Mouse (Mus musculus): ENCODE data around the gene Lrfn2.

The Lrfn2 gene

GRCm38 (mm10) chr17:48931621-48932405 lies at the start of gene Lrfn2:
Gene Lrfn2, plus strand, starts transcription at chr17:48932379.
- DNase-seq (ENCODE audit: extremely low read depth, low read depth, low spot score) = no peak

GRCm38 (mm10) chr17:48887472-48888385 lies 44.5 kb upstream of the Lrfn2 start:
- DNase-seq (ENCODE audit: extremely low read depth, low read depth, low spot score) = no peak

- no peak for DNase-seq (ENCODE audit: extremely low read depth, low read depth, low spot score)
Measured at GRCm38 (mm10) chr17:48905286-48906040, 26.7 kb upstream of the Lrfn2 start.

GRCm38 (mm10) chr17:48913437-48913836 lies 18.7 kb upstream of the Lrfn2 start:
- DNase-seq (ENCODE audit: extremely low read depth, low read depth, low spot score) = no peak

- DNase-seq (ENCODE audit: extremely low read depth, low read depth, low spot score) = no peak
Measured at GRCm38 (mm10) chr17:48917411-48917810, 14.8 kb upstream of the Lrfn2 start.

- DNase-seq (ENCODE audit: extremely low read depth, low read depth, low spot score) = no peak
Measured at GRCm38 (mm10) chr17:48918458-48918857, 13.7 kb upstream of the Lrfn2 start.

GRCm38 (mm10) chr17:48922905-48923304 lies 9.3 kb upstream of the Lrfn2 start:
- no peak for DNase-seq (ENCODE audit: extremely low read depth, low read depth, low spot score)

GRCm38 (mm10) chr17:48925426-48925825 lies 6.8 kb upstream of the Lrfn2 start:
- DNase-seq (ENCODE audit: extremely low read depth, low read depth, low spot score) = no peak

- DNase-seq (ENCODE audit: extremely low read depth, low read depth, low spot score) = no peak
Measured at GRCm38 (mm10) chr17:48930994-48931393, 1.2 kb upstream of the Lrfn2 start.

- DNase-seq (ENCODE audit: extremely low read depth, low read depth, low spot score) = no peak
Measured at GRCm38 (mm10) chr17:48932406-48932906, 277 bp downstream of the Lrfn2 start.

- DNase-seq (ENCODE audit: extremely low read depth, low read depth, low spot score) = no peak
Measured at GRCm38 (mm10) chr17:48932916-48933315, 737 bp downstream of the Lrfn2 start.

GRCm38 (mm10) chr17:48935201-48935600 lies 3.0 kb downstream of the Lrfn2 start:
- no peak for DNase-seq (ENCODE audit: extremely low read depth, low read depth, low spot score)

- DNase-seq (ENCODE audit: extremely low read depth, low read depth, low spot score) = no peak
Measured at GRCm38 (mm10) chr17:48936445-48937141, 4.4 kb downstream of the Lrfn2 start.

GRCm38 (mm10) chr17:48938711-48939220 lies 6.6 kb downstream of the Lrfn2 start:
- no peak for DNase-seq (ENCODE audit: extremely low read depth, low read depth, low spot score)

- no peak for DNase-seq (ENCODE audit: extremely low read depth, low read depth, low spot score)
Measured at GRCm38 (mm10) chr17:48946315-48946714, 14.1 kb downstream of the Lrfn2 start.

GRCm38 (mm10) chr17:48946765-48947164 lies 14.6 kb downstream of the Lrfn2 start:
- no peak for DNase-seq (ENCODE audit: extremely low read depth, low read depth, low spot score)

- DNase-seq (ENCODE audit: extremely low read depth, low read depth, low spot score) = no peak
Measured at GRCm38 (mm10) chr17:48951250-48951649, 19.1 kb downstream of the Lrfn2 start.

- DNase-seq (ENCODE audit: extremely low read depth, low read depth, low spot score) = no peak
Measured at GRCm38 (mm10) chr17:48956033-48956631, 24.0 kb downstream of the Lrfn2 start.

- no peak for DNase-seq (ENCODE audit: extremely low read depth, low read depth, low spot score)
Measured at GRCm38 (mm10) chr17:48960161-48960698, 28.1 kb downstream of the Lrfn2 start.
